Mouse (Mus musculus): ENCODE measurements around the gene Entpd7. TPM values are rescaled to one million over a fixed set of nuclear protein-coding genes. Genes with fewer than 3 reads are reported as not detected.

The Entpd7 gene
- polyA plus RNA-seq, 1 experiment from 2014 or later = 10.2 TPM

- Histone ChIP-seq H3K4me2 (replicated peaks) (no peak overlapping the region), H3K9ac (no peak overlapping the region), H3K9me3 (replicated peaks) (no peaks in the 10 kb centered on the region), H3K4me1 (no peaks in the 10 kb centered on the region), H3K27ac (replicated peaks) (no peak overlapping the region), H3K4me3 (replicated peaks) (no peak overlapping the region), H3K36me3 (peaks cover 69% of the 10 kb centered on the region), H3K27me3 (no peaks in the 10 kb centered on the region)
- WGBS = 88% methylated on average over 11 of the region's 11 CpGs
- no peak for ATAC-seq (ENCODE audit: insufficient number of reproducible peaks, low FRiP score, low TSS enrichment, low read depth)
Measured at GRCm38 (mm10) chr19:43704211-43704610, 14.7 kb downstream of the Entpd7 start.

GRCm38 (mm10) chr19:43704787-43705497 is 15.5 kb downstream of the Entpd7 start:
- no peak overlapping the region for H3K27ac ChIP-seq (replicated peaks)
- no peak overlapping the region for H3K9ac ChIP-seq
- no peak overlapping the region for H3K4me2 ChIP-seq (replicated peaks)
- WGBS = 89% methylated on average over 17 of the region's 17 CpGs
- H3K4me1 ChIP-seq = no peaks in the 10 kb centered on the region
- no peaks in the 10 kb centered on the region for H3K9me3 ChIP-seq (replicated peaks)
- no peaks in the 10 kb centered on the region for H3K27me3 ChIP-seq
- peaks cover 68% of the 10 kb centered on the region for H3K36me3 ChIP-seq
- ATAC-seq (ENCODE audit: insufficient number of reproducible peaks, low FRiP score, low TSS enrichment, low read depth) = no peak
- no peak overlapping the region for H3K4me3 ChIP-seq (replicated peaks)

DNA sequence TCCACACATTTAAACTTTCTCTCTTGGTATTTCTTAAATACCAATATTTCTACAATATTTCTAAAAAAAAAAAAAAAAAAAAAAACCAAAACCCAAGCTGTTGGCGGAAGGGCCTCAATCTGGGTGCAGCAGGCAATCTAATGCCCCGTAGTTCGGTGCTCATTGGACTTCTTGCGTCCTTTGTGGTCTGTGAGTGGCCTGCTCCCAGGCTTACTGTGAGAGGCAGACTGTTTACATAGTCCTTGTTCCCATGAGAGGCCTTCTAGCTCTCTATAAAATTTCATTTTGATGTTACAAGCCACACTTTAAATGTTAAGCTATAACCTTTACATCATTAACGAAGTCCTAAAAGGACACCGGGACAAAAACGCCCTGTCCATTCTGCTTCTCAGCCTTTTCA is 18.7 kb downstream of the Entpd7 start:
- no peak for ATAC-seq (ENCODE audit: insufficient number of reproducible peaks, low FRiP score, low TSS enrichment, low read depth)
- H3K4me1 ChIP-seq = no peaks in the 10 kb centered on the region
- peaks cover 52% of the 10 kb centered on the region for H3K36me3 ChIP-seq
- no peak overlapping the region for H3K4me2 ChIP-seq (replicated peaks)
- H3K9ac ChIP-seq = no peak overlapping the region
- no peak overlapping the region for H3K27ac ChIP-seq (replicated peaks)
- no peaks in the 10 kb centered on the region for H3K27me3 ChIP-seq
- 91% methylated on average over 7 of the region's 7 CpGs for WGBS
- no peak overlapping the region for H3K4me3 ChIP-seq (replicated peaks)
- H3K9me3 ChIP-seq (replicated peaks) = no peaks in the 10 kb centered on the region

- Histone ChIP-seq H3K27me3 (no peaks in the 10 kb centered on the region), H3K4me1 (no peaks in the 10 kb centered on the region), H3K27ac (replicated peaks) (no peak overlapping the region), H3K4me3 (replicated peaks) (no peak overlapping the region), H3K4me2 (replicated peaks) (no peak overlapping the region), H3K9me3 (replicated peaks) (no peaks in the 10 kb centered on the region), H3K36me3 (peaks cover 49% of the 10 kb centered on the region), H3K9ac (no peak overlapping the region)
- 82% methylated on average over 8 of the region's 8 CpGs for WGBS
- ATAC-seq (ENCODE audit: insufficient number of reproducible peaks, low FRiP score, low TSS enrichment, low read depth) = no peak
Measured at GRCm38 (mm10) chr19:43709317-43709716, 19.8 kb downstream of the Entpd7 start.

DNA sequence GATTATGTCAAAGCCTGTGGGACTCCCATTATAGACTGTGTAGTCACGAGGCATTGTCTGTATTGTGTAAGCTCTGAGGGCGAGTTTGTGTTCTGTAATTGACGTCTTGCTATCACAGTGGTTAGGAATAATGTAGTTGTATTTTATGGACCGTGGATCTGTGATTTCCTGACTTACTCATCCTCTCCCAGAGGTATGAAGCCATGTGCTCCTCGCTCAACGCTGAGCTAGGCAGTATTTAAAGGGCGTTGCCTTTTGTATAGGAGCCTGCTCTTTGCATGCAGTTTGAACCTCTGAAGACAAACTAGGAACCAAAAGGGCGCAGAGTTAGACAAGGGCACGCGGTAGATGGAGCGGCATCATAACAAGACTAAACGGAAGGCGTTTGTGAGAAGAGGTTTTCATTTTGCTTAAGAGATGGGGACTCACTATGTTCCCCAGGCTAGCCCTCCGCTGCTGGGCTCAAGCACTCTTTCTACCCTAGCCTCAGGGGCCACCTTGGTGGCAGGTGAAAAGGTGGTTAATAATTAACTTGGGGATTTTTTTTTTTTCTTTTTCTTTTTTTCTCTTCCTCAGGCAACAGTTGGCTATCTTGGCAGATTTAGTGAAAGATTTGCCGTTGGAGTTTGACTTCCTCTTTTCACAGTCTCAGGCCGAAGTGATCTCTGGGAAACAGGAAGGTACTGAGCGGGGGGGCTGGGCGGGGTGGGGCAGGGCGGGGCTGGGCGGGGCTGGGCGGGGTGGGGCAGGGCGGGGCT is 21.9 kb downstream of the Entpd7 start:
- H3K4me3 ChIP-seq (replicated peaks) = no peak overlapping the region
- no peaks in the 10 kb centered on the region for H3K9me3 ChIP-seq (replicated peaks)
- 56% methylated on average over 22 of the region's 22 CpGs for WGBS
- H3K27ac ChIP-seq (replicated peaks) = no peak overlapping the region
- no peak for ATAC-seq (ENCODE audit: insufficient number of reproducible peaks, low FRiP score, low TSS enrichment, low read depth)
- H3K27me3 ChIP-seq = no peaks in the 10 kb centered on the region
- no peak overlapping the region for H3K9ac ChIP-seq
- H3K4me1 ChIP-seq = no peaks in the 10 kb centered on the region
- no peak overlapping the region for H3K4me2 ChIP-seq (replicated peaks)
- H3K36me3 ChIP-seq = peaks cover 34% of the 10 kb centered on the region; the same call in 1 of the 2 replicates

DNA sequence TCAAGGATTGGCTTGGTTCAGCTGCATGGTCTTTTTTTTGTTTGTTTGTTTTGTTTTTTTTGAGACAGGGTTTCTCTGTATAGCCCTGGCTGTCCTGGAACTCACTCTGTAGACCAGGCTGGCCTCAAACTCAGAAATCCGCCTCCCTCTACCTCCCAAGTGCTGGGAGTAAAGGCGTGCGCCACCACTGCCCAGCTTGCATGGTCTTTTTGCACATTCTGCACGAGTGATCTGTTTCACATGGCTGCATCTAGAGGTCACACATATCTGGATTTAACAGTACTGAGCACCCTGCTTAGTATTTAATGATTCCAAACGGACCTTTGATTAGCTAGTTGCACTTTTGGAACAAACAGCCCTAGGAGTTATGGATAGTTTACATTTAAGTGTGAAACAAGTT is 22.5 kb downstream of the Entpd7 start:
- H3K9me3 ChIP-seq (replicated peaks) = no peaks in the 10 kb centered on the region
- no peak overlapping the region for H3K27ac ChIP-seq (replicated peaks)
- H3K4me3 ChIP-seq (replicated peaks) = no peak overlapping the region
- 76% methylated on average over 5 of the region's 5 CpGs for WGBS
- ATAC-seq (ENCODE audit: insufficient number of reproducible peaks, low FRiP score, low TSS enrichment, low read depth) = no peak
- H3K27me3 ChIP-seq = no peaks in the 10 kb centered on the region
- peaks cover 30% of the 10 kb centered on the region; the same call in 1 of the 2 replicates for H3K36me3 ChIP-seq
- H3K9ac ChIP-seq = no peak overlapping the region
- no peak overlapping the region for H3K4me2 ChIP-seq (replicated peaks)
- no peaks in the 10 kb centered on the region for H3K4me1 ChIP-seq

DNA sequence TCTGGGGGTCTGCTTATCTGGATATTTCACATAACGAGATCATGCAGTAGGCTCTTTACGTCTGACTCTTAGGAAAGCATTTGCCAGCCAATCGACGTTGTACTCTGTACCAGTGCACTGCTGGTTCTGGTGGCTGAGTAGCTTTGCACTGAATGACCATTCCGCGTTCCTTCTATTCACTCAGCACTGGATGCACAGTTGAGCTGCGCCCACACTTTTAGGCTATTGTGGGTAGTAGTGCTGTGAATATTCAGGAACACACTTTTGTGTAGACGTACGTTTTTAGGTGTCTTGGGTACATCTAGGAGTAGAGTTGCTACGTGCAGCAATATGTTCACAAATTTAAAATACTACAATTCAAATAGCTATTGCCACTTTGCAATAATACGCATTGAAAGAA is 30.6 kb downstream of the Entpd7 start:
- Histone ChIP-seq H3K4me3 (replicated peaks) (no peak overlapping the region), H3K36me3 (peaks cover 53% of the 10 kb centered on the region), H3K4me2 (replicated peaks) (no peak overlapping the region), H3K27me3 (no peaks in the 10 kb centered on the region), H3K27ac (replicated peaks) (no peak overlapping the region), H3K9ac (no peak overlapping the region), H3K9me3 (replicated peaks) (no peaks in the 10 kb centered on the region), H3K4me1 (no peaks in the 10 kb centered on the region)
- 95% methylated on average over 11 of the region's 11 CpGs for WGBS
- no peak for ATAC-seq (ENCODE audit: insufficient number of reproducible peaks, low FRiP score, low TSS enrichment, low read depth)

DNA sequence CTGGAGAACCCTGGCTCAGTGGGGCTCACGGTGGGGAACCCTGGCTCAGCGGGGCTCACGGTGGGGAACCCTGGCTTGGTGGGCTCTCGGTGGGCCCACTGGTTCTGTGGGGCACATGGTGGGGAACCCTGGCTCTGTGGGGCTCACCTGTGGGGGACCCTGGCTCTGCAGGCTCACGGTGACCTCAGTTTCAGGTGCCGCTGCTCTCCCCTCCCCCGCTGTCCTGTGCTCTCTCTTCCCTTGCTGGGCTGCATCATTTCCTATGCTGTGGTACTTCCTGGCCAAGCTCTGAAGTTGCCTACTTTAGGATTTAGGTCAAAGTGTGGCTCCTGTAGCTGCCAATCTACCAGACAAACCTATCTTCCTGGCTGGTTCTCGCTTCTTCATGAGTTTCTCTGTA is 33.4 kb downstream of the Entpd7 start:
- Histone ChIP-seq H3K27ac (replicated peaks) (no peak overlapping the region), H3K9ac (no peak overlapping the region), H3K36me3 (peaks cover 74% of the 10 kb centered on the region), H3K27me3 (no peaks in the 10 kb centered on the region), H3K4me3 (replicated peaks) (no peak overlapping the region), H3K4me1 (no peaks in the 10 kb centered on the region), H3K9me3 (replicated peaks) (no peaks in the 10 kb centered on the region), H3K4me2 (replicated peaks) (no peak overlapping the region)
- WGBS = 75% methylated on average over 8 of the region's 8 CpGs
- ATAC-seq (ENCODE audit: insufficient number of reproducible peaks, low FRiP score, low TSS enrichment, low read depth) = no peak

DNA sequence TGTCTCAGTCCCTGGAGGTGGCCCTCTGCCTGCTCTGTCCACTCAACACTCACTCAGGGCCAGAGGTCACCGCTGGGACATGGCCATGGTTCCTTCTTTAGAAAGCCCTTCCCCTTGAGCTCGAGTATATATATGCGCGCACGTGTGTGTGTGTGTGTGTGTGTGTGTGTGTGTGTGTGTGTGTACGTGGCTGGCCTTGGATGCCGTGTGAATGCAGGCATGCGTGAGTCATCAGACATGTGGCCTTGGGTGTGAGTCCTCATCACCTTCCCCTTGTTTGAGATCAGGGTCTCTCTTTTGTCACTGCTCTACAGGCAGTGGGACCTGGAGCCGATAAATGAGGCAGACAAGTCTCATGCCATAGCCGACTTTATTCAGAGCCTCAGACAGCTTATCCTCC is 34.0 kb downstream of the Entpd7 start:
- no peak overlapping the region for H3K4me2 ChIP-seq (replicated peaks)
- no peak overlapping the region for H3K27ac ChIP-seq (replicated peaks)
- no peaks in the 10 kb centered on the region for H3K9me3 ChIP-seq (replicated peaks)
- H3K27me3 ChIP-seq = no peaks in the 10 kb centered on the region
- H3K4me1 ChIP-seq = no peaks in the 10 kb centered on the region
- no peak overlapping the region for H3K9ac ChIP-seq
- WGBS = 84% methylated on average over 10 of the region's 10 CpGs
- ATAC-seq (ENCODE audit: insufficient number of reproducible peaks, low FRiP score, low TSS enrichment, low read depth) = no peak
- no peak overlapping the region for H3K4me3 ChIP-seq (replicated peaks)
- peaks cover 74% of the 10 kb centered on the region for H3K36me3 ChIP-seq

- H3K4me3 ChIP-seq (replicated peaks) = no peak overlapping the region
- H3K9ac ChIP-seq = no peak overlapping the region
- H3K27ac ChIP-seq (replicated peaks) = no peak overlapping the region
- 90% methylated on average over 20 of the region's 20 CpGs for WGBS
- no peak overlapping the region for H3K4me2 ChIP-seq (replicated peaks)
- no peak for ATAC-seq (ENCODE audit: insufficient number of reproducible peaks, low FRiP score, low TSS enrichment, low read depth)
- H3K4me1 ChIP-seq = no peaks in the 10 kb centered on the region
- no peaks in the 10 kb centered on the region for H3K27me3 ChIP-seq
- H3K9me3 ChIP-seq (replicated peaks) = no peaks in the 10 kb centered on the region
- peaks cover 69% of the 10 kb centered on the region for H3K36me3 ChIP-seq
Measured at GRCm38 (mm10) chr19:43724194-43724593, 34.7 kb downstream of the Entpd7 start.

GRCm38 (mm10) chr19:43724821-43725220 is 35.3 kb downstream of the Entpd7 start:
- Histone ChIP-seq H3K4me3 (replicated peaks) (no peak overlapping the region), H3K9ac (no peak overlapping the region), H3K36me3 (peaks cover 64% of the 10 kb centered on the region), H3K27ac (replicated peaks) (no peak overlapping the region), H3K27me3 (no peaks in the 10 kb centered on the region), H3K9me3 (replicated peaks) (no peaks in the 10 kb centered on the region), H3K4me1 (no peaks in the 10 kb centered on the region), H3K4me2 (replicated peaks) (no peak overlapping the region)
- 84% methylated on average over 7 of the region's 7 CpGs for WGBS
- ATAC-seq (ENCODE audit: insufficient number of reproducible peaks, low FRiP score, low TSS enrichment, low read depth) = no peak
